Mouse (Mus musculus): ENCODE measurements around the gene Gpr33. TPM values are rescaled to one million over a fixed set of nuclear protein-coding genes. Genes with fewer than 3 reads are reported as not detected.

The Gpr33 gene
- polyA plus RNA-seq, 1 experiment from 2014 or later: not detected

DNA sequence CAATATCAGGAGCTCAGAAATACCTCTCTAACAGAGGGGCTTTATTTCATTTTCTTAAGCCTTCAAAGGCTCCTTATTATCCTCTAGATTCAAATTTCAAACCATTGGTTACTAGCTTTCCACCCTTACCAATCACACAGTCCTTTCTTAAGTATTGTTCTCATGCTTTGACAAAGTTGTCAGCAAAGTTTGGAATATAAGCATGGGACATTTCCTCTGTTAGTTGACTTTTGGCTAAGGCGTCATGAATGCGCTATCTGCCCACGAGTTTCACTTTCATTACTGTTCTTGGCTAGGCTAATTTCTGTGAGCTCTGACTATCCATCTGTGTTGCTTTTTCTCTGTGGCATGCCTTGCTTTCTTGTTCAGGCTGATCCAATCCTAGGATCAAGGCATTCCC is 25.1 kb downstream of the Gpr33 start:
- 63% methylated on average over 3 of the region's 3 CpGs for WGBS (ENCODE audit: missing documents)
- no peak overlapping the region for H3K4me3 ChIP-seq (ENCODE audit: inconsistent target)
- H3K27ac ChIP-seq: no peak overlapping the region
- no peaks in the 10 kb centered on the region; the same call in 1 of the 2 replicates for H3K36me3 ChIP-seq (ENCODE audit: inconsistent target)
- no peaks in the 10 kb centered on the region for H3K79me2 ChIP-seq (ENCODE audit: inconsistent target)

DNA sequence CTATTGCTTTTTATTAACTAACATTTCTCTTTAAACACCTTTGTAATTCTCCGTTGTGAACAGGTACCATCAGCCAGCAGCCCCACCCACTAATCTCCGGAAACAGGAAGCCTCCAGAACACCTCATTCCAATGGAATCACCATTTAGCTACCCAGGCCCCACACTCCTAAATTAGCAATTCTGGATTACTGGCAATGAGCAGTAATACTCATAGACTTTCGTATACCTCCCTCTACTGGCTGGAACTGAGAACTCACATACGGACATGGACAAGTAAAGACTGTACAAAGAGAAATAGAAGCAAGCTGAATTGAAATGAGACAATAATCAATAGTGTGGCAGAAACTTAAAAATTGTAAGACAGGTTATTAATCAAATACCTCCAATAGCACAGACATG is 26.3 kb downstream of the Gpr33 start:
- no peak overlapping the region for H3K4me3 ChIP-seq (ENCODE audit: inconsistent target)
- no peaks in the 10 kb centered on the region for H3K79me2 ChIP-seq (ENCODE audit: inconsistent target)
- H3K27ac ChIP-seq: no peak overlapping the region
- no peaks in the 10 kb centered on the region; the same call in 1 of the 2 replicates for H3K36me3 ChIP-seq (ENCODE audit: inconsistent target)
- WGBS (ENCODE audit: missing documents): 13% methylated on average over 4 of the region's 4 CpGs

DNA sequence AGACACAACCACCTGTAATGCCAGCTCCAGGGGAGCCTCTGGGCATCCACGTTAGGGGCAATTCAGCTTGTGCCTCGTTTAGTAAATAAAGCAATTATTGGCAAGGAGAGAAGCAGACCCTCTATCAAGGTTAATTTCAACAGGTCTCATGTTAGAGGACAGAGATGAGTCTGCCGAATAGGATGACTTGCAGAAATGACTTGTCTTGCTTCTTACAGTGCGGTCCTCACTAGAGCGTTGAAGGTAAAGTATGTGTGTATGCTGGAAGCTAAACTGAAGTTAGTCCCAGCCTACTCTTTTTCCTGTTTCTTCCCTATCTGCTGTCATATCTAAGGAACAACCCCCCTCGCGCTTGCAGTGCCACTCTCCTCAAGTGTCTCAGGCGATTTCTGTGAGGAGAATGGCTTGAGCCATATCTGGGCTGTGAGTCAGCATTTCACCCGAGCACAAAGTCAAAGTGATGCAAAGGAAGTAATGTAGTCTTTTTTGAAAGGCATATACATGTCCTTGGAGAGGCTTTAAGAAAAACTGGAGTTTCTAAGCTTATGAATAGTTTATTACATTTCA is 29.4 kb downstream of the Gpr33 start:
- no peak overlapping the region for H3K27ac ChIP-seq
- H3K4me3 ChIP-seq (ENCODE audit: inconsistent target): no peak overlapping the region
- no peaks in the 10 kb centered on the region for H3K79me2 ChIP-seq (ENCODE audit: inconsistent target)
- 49% methylated on average over 9 of the region's 9 CpGs for WGBS (ENCODE audit: missing documents)
- no peaks in the 10 kb centered on the region; the same call in 1 of the 2 replicates for H3K36me3 ChIP-seq (ENCODE audit: inconsistent target)

DNA sequence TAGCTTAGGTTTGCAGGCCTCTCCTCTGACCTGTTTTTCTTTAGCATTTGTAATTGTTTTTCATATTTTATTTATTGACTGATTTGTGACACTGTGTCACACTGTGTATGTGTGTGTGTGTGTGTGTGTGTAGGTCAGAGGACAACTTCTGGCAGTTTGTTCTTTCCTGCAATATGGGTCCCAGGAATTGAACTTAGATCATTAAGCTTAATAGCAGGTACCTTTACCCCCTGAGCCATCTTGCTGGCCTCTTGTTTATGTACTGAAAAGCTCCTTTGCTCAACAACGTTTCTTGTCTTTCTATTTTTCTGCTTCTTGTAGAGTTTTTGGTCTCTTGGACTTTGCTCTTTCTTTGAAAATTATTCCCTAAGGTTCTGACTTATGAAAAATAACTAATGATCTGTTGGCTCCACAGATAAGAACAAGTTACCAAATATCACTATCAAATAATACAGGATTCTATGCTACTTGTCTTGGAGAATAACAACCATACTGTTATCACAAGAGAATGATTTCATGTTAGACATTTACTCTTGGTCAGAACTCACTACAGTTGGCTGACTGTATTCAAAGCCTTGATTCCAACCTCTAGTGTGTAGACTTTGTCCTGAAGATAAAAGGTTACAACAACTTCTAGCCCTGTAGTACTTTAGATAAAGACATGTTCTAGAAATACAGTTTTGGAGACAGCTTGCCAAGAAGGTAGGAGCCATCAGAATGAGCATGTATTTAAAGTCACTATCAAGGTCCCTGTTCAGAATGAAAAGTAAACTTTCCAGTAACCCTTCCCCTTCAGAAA is 31.9 kb downstream of the Gpr33 start:
- Histone ChIP-seq H3K36me3 (ENCODE audit: inconsistent target) (no peaks in the 10 kb centered on the region; the same call in 1 of the 2 replicates), H3K4me3 (ENCODE audit: inconsistent target) (no peak overlapping the region), H3K79me2 (ENCODE audit: inconsistent target) (no peaks in the 10 kb centered on the region), H3K27ac (no peak overlapping the region)
- WGBS (ENCODE audit: missing documents): 93% methylated on average over 1 of the region's 1 CpGs

DNA sequence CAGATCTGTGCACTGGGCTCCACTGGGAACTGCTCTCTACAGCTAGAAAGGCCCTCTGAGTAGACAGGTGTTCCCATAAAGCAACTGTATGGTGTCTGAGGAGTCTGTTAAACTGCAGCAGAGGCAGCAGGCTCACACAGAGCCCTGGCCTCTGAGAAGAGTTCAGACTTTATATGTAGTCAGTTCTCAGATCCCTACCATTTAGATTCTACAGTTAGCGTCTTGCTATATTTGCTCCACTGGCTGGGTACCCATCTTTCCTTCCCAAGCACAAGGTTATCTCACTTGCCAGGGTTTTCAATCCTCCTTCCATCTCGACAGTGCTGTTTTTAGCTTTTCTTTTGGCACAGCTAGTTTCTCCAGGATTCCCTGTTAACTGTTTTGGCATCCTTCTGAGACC is 37.2 kb downstream of the Gpr33 start:
- Histone ChIP-seq H3K27ac (no peak overlapping the region), H3K4me3 (ENCODE audit: inconsistent target) (no peak overlapping the region), H3K79me2 (ENCODE audit: inconsistent target) (no peaks in the 10 kb centered on the region), H3K36me3 (ENCODE audit: inconsistent target) (no peaks in the 10 kb centered on the region; the same call in 1 of the 2 replicates)
- 95% methylated on average over 2 of the region's 2 CpGs for WGBS (ENCODE audit: missing documents)

DNA sequence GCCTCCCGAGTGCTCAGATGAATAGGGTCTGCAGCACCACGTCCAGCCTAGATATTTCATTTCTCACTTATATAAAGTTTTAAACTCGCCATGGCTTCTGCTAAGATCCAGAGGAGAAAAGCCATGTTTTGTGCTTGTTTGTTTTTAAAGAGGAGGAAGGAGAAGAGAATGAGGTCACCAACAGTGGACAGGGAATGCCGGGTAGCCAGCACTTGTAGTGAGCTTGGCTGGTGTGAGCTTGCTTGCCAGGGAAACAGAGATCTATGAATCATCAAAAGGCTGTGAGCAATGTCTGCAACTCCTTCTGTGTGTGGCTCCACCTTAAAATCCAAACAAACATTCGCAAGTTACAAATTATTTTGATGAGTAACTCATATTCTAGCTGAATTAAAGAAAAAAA is 39.3 kb downstream of the Gpr33 start:
- no peak overlapping the region for H3K27ac ChIP-seq
- 88% methylated on average over 5 of the region's 5 CpGs for WGBS (ENCODE audit: missing documents)
- H3K79me2 ChIP-seq (ENCODE audit: inconsistent target): no peaks in the 10 kb centered on the region
- no peak overlapping the region for H3K4me3 ChIP-seq (ENCODE audit: inconsistent target)
- no peaks in the 10 kb centered on the region for H3K36me3 ChIP-seq (ENCODE audit: inconsistent target)

DNA sequence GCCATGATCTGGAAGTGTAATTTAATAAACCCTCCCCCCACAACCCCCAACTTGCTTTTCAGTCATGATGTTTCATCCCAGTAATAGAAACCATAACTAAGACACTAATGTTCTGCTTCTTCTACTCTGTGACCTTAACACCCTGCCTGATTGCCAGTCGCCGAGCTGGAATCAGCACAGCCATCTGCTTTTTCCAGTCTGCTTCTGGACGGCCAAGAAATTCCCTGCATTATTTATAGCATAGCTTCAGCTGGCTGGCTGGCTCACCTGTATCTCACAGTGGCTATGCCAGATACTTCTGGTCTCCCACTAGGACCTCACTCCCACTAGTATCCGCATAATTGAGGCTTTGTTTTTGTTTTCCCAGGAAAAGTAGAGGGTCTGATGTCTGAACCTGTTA is 42.0 kb downstream of the Gpr33 start:
- 83% methylated on average over 4 of the region's 4 CpGs for WGBS (ENCODE audit: missing documents)
- no peak overlapping the region for H3K27ac ChIP-seq
- H3K79me2 ChIP-seq (ENCODE audit: inconsistent target): no peaks in the 10 kb centered on the region
- H3K36me3 ChIP-seq (ENCODE audit: inconsistent target): no peaks in the 10 kb centered on the region
- no peak overlapping the region for H3K4me3 ChIP-seq (ENCODE audit: inconsistent target)

DNA sequence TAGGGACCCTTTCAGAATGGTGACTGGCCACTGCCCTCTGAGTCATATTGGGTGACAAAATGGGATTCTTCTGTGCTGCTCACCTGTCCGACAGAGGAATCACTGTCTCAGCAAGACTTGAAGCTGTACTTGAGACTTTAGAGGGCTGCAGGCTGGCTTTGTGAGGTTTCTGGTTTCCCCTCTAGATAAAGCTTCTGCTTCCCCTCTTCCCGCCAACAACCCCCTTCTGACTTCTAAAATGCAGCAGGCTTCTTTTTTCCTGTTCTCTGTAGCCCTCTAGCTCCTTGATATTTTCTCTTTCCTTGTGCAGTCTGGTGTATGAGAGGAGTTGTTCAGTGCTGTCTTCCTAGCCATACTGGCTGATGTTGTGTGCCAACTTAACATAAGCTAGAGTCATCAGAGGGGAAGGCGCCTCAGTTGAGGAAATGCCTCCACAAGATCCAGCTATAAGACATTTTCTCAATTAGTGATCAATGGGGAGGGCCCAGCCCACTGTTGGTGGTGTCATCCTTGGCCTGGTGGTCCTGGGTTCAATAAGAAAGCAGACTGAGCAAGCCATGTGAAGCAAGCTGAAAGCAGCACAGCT is 42.6 kb downstream of the Gpr33 start:
- 51% methylated on average over 3 of the region's 3 CpGs for WGBS (ENCODE audit: missing documents)
- Histone ChIP-seq H3K79me2 (ENCODE audit: inconsistent target) (no peaks in the 10 kb centered on the region), H3K27ac (no peak overlapping the region), H3K4me3 (ENCODE audit: inconsistent target) (no peak overlapping the region), H3K36me3 (ENCODE audit: inconsistent target) (no peaks in the 10 kb centered on the region)

DNA sequence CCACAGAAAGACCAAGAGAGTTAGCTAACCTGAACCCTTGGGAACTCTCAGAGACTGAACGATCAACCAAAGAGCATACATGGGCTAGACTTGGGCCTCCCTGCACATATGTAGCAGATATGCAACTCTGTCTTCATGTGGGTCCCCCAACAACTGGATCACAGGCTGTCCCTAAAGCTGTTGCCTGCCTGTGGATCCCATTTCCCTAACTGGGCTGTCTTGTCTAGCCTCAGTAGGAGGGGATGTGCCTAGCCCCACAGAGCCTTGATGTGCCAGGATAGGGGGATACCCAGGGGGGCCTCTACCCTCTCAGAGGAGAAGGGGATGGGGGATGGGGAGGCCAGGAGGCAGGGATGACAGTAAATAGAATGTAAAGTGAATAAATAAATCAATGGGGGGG is 44.2 kb downstream of the Gpr33 start:
- Histone ChIP-seq H3K36me3 (ENCODE audit: inconsistent target) (no peaks in the 10 kb centered on the region), H3K4me3 (ENCODE audit: inconsistent target) (no peak overlapping the region), H3K79me2 (ENCODE audit: inconsistent target) (no peaks in the 10 kb centered on the region), H3K27ac (no peak overlapping the region)
- 100% methylated on average over 1 of the region's 1 CpGs for WGBS (ENCODE audit: missing documents)

DNA sequence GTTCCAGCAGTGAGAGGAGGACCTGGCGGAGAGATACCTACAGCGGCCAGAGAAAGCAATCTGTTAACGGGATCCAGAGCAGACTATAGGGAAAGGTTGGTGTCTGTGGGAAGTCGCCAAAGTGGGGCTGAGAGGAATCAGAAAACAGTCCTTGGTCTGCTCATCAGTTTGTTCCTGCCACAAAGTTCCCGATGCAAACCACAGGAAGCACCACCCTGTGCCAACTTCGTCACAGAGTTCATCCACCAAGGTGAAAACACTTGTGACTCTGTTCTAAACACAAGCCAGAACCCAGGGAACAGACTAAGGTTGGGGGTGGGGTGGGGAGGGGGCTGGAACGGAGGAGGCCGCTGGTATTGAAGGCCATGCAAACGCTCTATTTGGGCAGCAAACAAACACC is 51.3 kb downstream of the Gpr33 start:
- no peaks in the 10 kb centered on the region for H3K36me3 ChIP-seq (ENCODE audit: inconsistent target)
- H3K27ac ChIP-seq: peak overlapping the region; percentile 81
- no peak overlapping the region for H3K4me3 ChIP-seq (ENCODE audit: inconsistent target)
- H3K79me2 ChIP-seq (ENCODE audit: inconsistent target): no peaks in the 10 kb centered on the region
- WGBS (ENCODE audit: missing documents): 41% methylated on average over 9 of the region's 9 CpGs

DNA sequence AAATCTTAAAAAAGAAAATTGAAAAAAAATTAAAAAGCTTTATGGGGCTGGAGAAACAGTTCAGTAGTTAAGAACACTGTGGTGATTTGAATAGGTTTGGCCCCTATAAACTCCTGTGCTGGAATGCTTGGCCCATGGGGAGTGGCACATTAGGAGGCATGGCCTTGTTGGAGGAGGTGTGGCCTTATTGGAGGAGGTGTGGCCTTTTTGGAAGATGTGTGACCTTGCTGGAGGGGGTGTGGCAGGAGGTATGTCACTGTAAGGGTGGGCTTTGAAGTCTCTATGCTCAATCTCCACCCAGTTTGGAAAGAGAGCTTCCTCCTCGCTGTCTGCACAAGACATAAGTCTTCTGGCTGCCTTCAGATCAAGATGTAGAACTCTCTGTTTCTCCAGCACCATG is 53.5 kb downstream of the Gpr33 start:
- H3K36me3 ChIP-seq (ENCODE audit: inconsistent target): no peaks in the 10 kb centered on the region
- 100% methylated on average over 1 of the region's 1 CpGs for WGBS (ENCODE audit: missing documents)
- no peak overlapping the region for H3K27ac ChIP-seq
- H3K79me2 ChIP-seq (ENCODE audit: inconsistent target): peaks cover 13% of the 10 kb centered on the region
- H3K4me3 ChIP-seq (ENCODE audit: inconsistent target): no peak overlapping the region

Other genes starting within 250 kb of the Gpr33 start
- 30.4 to 33.6 TPM (median 31.3 TPM) in 3 replicates for gene Hectd1, start 198.5 kb downstream of the Gpr33 start, polyA plus RNA-seq (2018)
- gene Heatr5a, start 56.7 kb downstream of the Gpr33 start, polyA plus RNA-seq (2018): 31.9 to 48.6 TPM (median 32.3 TPM) in 3 replicates
- gene Dtd2, start 21.6 kb downstream of the Gpr33 start, polyA plus RNA-seq (2018): 8.4 to 14.7 TPM (median 12.0 TPM) in 3 replicates
- gene Nubpl, start 69.7 kb upstream of the Gpr33 start, polyA plus RNA-seq (2018): 2.1 to 4.9 TPM (median 2.2 TPM) in 3 replicates